Mouse (Mus musculus): ENCODE measurements around the gene Gm973. TPM values are rescaled to one million over a fixed set of nuclear protein-coding genes. Genes with fewer than 3 reads are reported as not detected.

The Gm973 gene
- polyA plus RNA-seq, 1 experiment from 2014 or later = 0.15 TPM

DNA sequence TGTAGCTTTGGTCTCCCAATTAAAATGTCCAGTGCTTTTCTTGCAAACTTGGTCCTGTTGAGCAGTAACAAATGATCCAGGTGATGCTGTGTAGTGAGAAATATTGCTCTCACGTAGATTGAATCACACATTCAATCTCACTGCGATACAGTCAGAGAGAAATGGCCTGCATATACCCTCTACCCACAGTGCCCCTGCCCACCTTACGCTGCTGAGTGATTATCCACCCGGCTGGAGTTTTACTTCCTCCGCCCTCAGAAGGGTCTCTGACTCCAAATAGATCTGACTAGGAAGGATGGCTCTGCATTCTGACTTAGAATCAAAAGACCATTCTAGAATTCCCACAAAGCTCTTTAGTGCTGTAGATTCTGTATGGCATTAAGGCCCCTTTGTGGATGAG, 32.4 kb downstream of the Gm973 start:
- Histone ChIP-seq H3K27me3 (replicated peaks) (peaks cover 18% of the 10 kb centered on the region), H3K4me1 (replicated peaks) (no peaks in the 10 kb centered on the region), H3K36me3 (no peaks in the 10 kb centered on the region), H3K4me3 (no peak overlapping the region), H3K9ac (no peak overlapping the region), H3K27ac (ENCODE audit: poor library complexity, severe bottlenecking) (no peak overlapping the region), H3K4me2 (no peak overlapping the region), H3K9me3 (replicated peaks) (no peaks in the 10 kb centered on the region)
- no peak for ATAC-seq (ENCODE audit: insufficient number of reproducible peaks, low FRiP score)
- 91% methylated on average over 5 of the region's 5 CpGs for WGBS

DNA sequence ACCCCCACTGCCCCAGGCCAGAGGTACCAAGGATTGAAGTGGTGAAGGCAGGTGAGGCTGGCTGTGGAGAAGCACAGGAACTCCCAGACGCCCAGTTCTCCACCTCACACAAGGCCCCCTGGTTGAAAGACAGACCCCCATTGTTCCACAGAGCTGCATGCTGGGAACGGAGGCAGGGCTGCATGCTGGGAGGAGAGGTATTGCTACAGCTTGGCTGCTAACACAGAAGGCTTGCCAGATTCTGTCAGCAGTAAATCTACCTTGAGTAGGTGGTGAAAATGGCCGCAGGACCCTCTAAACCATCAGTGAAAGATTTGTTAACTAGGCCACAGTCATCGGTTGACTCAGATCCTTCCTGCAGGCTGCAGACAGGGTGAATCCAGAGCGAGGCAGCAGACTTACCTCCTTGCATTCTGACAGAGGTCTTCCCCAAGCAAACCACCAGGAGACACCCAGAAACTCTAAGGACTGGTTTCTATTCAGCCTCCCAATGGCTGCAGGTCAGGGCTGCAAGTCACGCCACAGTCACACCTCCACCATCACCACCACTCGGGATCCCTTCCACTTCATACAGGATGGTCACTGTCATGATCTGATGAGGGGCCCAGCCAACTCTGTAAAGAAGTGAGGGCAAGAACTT, 33.1 kb downstream of the Gm973 start:
- no peak overlapping the region for H3K4me3 ChIP-seq
- 59% methylated on average over 7 of the region's 7 CpGs for WGBS
- ATAC-seq (ENCODE audit: insufficient number of reproducible peaks, low FRiP score) = no peak
- H3K4me1 ChIP-seq (replicated peaks) = no peaks in the 10 kb centered on the region
- no peak overlapping the region for H3K9ac ChIP-seq
- peaks cover 23% of the 10 kb centered on the region for H3K27me3 ChIP-seq (replicated peaks)
- H3K9me3 ChIP-seq (replicated peaks) = no peaks in the 10 kb centered on the region
- no peak overlapping the region for H3K4me2 ChIP-seq
- no peak overlapping the region for H3K27ac ChIP-seq (ENCODE audit: poor library complexity, severe bottlenecking)
- no peaks in the 10 kb centered on the region for H3K36me3 ChIP-seq

GRCm38 (mm10) chr1:59550227-59550626, 34.2 kb downstream of the Gm973 start:
- Histone ChIP-seq H3K36me3 (no peaks in the 10 kb centered on the region), H3K4me2 (no peak overlapping the region), H3K9ac (no peak overlapping the region), H3K4me3 (no peak overlapping the region), H3K4me1 (replicated peaks) (no peaks in the 10 kb centered on the region), H3K9me3 (replicated peaks) (no peaks in the 10 kb centered on the region), H3K27me3 (replicated peaks) (peaks cover 23% of the 10 kb centered on the region), H3K27ac (ENCODE audit: poor library complexity, severe bottlenecking) (no peak overlapping the region)
- WGBS = 34% methylated on average over 6 of the region's 6 CpGs
- no peak for ATAC-seq (ENCODE audit: insufficient number of reproducible peaks, low FRiP score)

DNA sequence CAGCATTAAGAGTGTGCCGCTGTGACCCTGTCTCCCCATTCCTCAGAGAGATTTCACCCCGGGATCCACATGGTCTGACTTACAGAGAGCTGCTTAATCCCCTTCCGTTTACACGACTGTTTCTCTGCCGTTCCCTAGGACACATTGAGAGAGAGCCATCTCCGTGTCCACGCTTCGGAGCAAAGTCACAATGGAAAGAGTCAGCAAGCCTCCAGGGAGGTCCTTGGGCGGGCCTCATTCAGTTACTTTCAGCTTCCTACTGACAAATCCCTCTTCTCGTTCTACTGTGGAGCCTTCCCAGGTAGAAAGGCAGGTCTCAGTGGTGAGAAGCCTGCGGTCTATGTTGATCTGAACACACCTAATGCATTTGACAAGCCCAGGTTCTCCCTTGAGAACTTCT, 34.9 kb downstream of the Gm973 start:
- Histone ChIP-seq H3K36me3 (no peaks in the 10 kb centered on the region), H3K9ac (no peak overlapping the region), H3K4me2 (no peak overlapping the region), H3K27me3 (replicated peaks) (peaks cover 23% of the 10 kb centered on the region), H3K4me1 (replicated peaks) (no peaks in the 10 kb centered on the region), H3K27ac (ENCODE audit: poor library complexity, severe bottlenecking) (no peak overlapping the region), H3K9me3 (replicated peaks) (no peaks in the 10 kb centered on the region), H3K4me3 (no peak overlapping the region)
- ATAC-seq (ENCODE audit: insufficient number of reproducible peaks, low FRiP score) = no peak
- WGBS = 69% methylated on average over 11 of the region's 11 CpGs

DNA sequence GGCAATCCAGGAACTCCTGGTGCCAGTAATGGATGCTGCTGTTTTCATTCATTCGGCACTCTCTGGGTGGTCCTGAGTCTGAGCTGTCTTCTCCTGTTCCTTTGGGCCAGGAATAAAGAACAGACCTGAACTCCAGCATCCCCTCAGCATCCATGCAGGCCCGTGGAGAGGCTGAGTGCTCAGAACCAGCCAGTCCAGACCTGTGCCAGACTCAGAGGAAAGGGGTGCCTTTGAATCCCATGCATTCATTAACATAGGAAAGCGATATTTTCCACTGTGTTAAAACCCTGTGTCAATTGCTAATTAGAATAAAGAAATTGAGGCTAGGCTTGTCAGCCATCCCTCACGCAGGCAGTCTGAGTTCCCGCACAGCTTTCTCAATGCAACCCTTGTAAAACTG, 37.6 kb downstream of the Gm973 start:
- Histone ChIP-seq H3K9me3 (replicated peaks) (no peaks in the 10 kb centered on the region), H3K4me2 (no peak overlapping the region), H3K27ac (ENCODE audit: poor library complexity, severe bottlenecking) (no peak overlapping the region), H3K27me3 (replicated peaks) (peaks cover 23% of the 10 kb centered on the region), H3K36me3 (no peaks in the 10 kb centered on the region), H3K4me1 (replicated peaks) (no peaks in the 10 kb centered on the region), H3K4me3 (no peak overlapping the region), H3K9ac (no peak overlapping the region)
- no peak for ATAC-seq (ENCODE audit: insufficient number of reproducible peaks, low FRiP score)
- WGBS = 60% methylated on average over 5 of the region's 5 CpGs

GRCm38 (mm10) chr1:59563581-59563980, 47.5 kb downstream of the Gm973 start:
- Histone ChIP-seq H3K27me3 (replicated peaks) (peaks cover 11% of the 10 kb centered on the region; the same call in 1 of the 2 replicates), H3K9ac (no peak overlapping the region), H3K36me3 (no peaks in the 10 kb centered on the region), H3K4me1 (replicated peaks) (no peaks in the 10 kb centered on the region), H3K9me3 (replicated peaks) (0 out of 2 replicates have a peak, but pooled peaks cover 4% of the 10 kb centered on the region), H3K4me3 (no peak overlapping the region), H3K27ac (ENCODE audit: poor library complexity, severe bottlenecking) (no peak overlapping the region), H3K4me2 (no peak overlapping the region)
- no peak for ATAC-seq (ENCODE audit: insufficient number of reproducible peaks, low FRiP score)
- 72% methylated on average over 2 of the region's 2 CpGs for WGBS

DNA sequence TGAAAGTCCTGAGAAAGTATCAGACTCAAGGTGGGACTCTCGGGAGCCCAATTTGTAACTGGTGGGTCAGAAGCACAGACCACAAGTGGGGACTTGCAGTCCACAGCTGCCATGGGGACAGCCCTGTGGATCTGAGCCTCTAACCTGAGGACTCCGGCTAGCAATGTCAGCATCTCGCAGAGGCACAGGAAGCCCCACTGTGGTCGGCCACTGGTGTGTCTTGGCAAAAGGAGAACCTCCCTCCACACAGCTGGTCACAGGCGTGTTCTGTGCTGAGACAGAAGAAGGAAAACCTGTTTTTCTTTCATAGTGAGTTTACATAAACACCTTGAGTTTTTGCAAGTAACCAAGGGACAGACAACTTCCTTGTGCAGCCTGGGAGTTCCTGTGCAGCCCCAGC, 49.7 kb downstream of the Gm973 start:
- no peaks in the 10 kb centered on the region for H3K4me1 ChIP-seq (replicated peaks)
- H3K36me3 ChIP-seq = no peaks in the 10 kb centered on the region
- H3K9me3 ChIP-seq (replicated peaks) = 0 out of 2 replicates have a peak, but pooled peaks cover 4% of the 10 kb centered on the region
- no peak overlapping the region for H3K4me3 ChIP-seq
- no peak overlapping the region for H3K4me2 ChIP-seq
- H3K27ac ChIP-seq (ENCODE audit: poor library complexity, severe bottlenecking) = no peak overlapping the region
- no peak for ATAC-seq (ENCODE audit: insufficient number of reproducible peaks, low FRiP score)
- 79% methylated on average over 5 of the region's 5 CpGs for WGBS
- H3K27me3 ChIP-seq (replicated peaks) = peaks cover 11% of the 10 kb centered on the region; the same call in 1 of the 2 replicates
- no peak overlapping the region for H3K9ac ChIP-seq

DNA sequence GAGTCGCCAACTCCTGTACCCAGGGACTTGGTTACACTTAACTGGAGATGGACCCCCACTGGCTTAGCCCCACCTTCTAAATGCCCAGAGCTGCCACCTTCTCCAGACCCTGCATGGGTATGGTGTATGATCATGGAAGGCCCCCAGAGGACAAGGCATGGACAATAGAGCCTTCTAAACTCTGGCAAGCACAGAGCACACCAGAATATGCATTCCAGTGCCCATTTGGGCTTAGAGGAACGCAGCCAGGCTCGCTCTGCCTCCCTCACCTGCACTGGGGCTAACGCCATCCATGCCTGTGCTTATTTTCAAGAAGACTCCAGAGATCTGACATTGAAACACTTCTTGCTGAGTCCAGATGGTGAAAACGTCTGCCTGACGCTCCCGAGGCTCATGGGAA, 50.2 kb downstream of the Gm973 start:
- 0 out of 2 replicates have a peak, but pooled peaks cover 4% of the 10 kb centered on the region for H3K9me3 ChIP-seq (replicated peaks)
- H3K27ac ChIP-seq (ENCODE audit: poor library complexity, severe bottlenecking) = no peak overlapping the region
- no peak overlapping the region for H3K4me3 ChIP-seq
- no peak overlapping the region for H3K9ac ChIP-seq
- H3K27me3 ChIP-seq (replicated peaks) = peaks cover 11% of the 10 kb centered on the region; the same call in 1 of the 2 replicates
- WGBS = 68% methylated on average over 7 of the region's 7 CpGs
- H3K4me1 ChIP-seq (replicated peaks) = no peaks in the 10 kb centered on the region
- no peak overlapping the region for H3K4me2 ChIP-seq
- ATAC-seq (ENCODE audit: insufficient number of reproducible peaks, low FRiP score) = no peak
- no peaks in the 10 kb centered on the region for H3K36me3 ChIP-seq

- peaks cover 11% of the 10 kb centered on the region; the same call in 1 of the 2 replicates for H3K27me3 ChIP-seq (replicated peaks)
- 67% methylated on average over 6 of the region's 6 CpGs for WGBS
- ATAC-seq (ENCODE audit: insufficient number of reproducible peaks, low FRiP score) = no peak
- H3K27ac ChIP-seq (ENCODE audit: poor library complexity, severe bottlenecking) = no peak overlapping the region
- H3K4me3 ChIP-seq = no peak overlapping the region
- no peak overlapping the region for H3K9ac ChIP-seq
- 0 out of 2 replicates have a peak, but pooled peaks cover 4% of the 10 kb centered on the region for H3K9me3 ChIP-seq (replicated peaks)
- H3K36me3 ChIP-seq = no peaks in the 10 kb centered on the region
- H3K4me1 ChIP-seq (replicated peaks) = no peaks in the 10 kb centered on the region
- no peak overlapping the region for H3K4me2 ChIP-seq
Observed at GRCm38 (mm10) chr1:59566926-59567325, 50.9 kb downstream of the Gm973 start.

DNA sequence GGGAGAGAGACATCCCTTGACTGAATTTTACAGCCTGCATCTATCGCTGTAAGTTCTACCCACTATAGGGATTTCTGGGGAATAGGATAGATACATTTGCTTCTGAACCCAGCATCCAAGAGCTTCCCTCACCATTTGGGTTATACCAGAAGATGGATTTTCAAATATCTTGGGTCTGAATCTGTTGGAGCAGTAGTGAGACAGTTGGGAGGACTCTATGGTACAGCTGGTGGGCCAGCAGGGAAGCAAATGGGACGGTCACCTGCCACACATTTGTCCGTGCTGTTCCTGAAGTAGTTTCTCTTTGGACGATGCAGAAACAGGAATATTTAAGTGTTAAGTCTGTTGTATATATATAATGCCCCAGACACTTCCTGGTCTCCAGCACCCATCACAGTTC, 51.5 kb downstream of the Gm973 start:
- no peak for ATAC-seq (ENCODE audit: insufficient number of reproducible peaks, low FRiP score)
- Histone ChIP-seq H3K4me2 (no peak overlapping the region), H3K27ac (ENCODE audit: poor library complexity, severe bottlenecking) (no peak overlapping the region), H3K4me1 (replicated peaks) (no peaks in the 10 kb centered on the region), H3K9me3 (replicated peaks) (0 out of 2 replicates have a peak, but pooled peaks cover 4% of the 10 kb centered on the region), H3K36me3 (no peaks in the 10 kb centered on the region), H3K4me3 (no peak overlapping the region), H3K9ac (no peak overlapping the region), H3K27me3 (replicated peaks) (peaks cover 11% of the 10 kb centered on the region; the same call in 1 of the 2 replicates)
- 82% methylated on average over 4 of the region's 4 CpGs for whole genome bisulfite sequencing

DNA sequence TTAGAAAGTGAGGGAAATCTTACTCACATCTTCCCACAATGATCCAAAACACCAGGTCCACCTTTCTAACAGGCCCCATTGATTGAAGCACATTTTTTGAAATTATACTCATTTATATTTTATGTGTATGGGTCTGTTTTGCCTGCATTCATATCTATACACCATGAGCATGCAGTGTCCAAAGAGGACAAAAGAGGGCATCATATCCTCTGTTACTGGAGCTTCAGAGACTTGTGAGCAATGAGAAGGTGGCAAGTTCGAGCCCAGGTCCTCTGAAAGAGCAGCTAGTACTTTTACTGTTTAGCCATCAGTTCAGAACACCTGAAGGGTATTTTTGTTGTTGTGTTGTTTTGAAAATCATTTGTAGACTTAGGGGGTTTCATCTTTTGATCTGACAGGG, 52.2 kb downstream of the Gm973 start:
- no peak overlapping the region for H3K4me2 ChIP-seq
- no peak overlapping the region for H3K27ac ChIP-seq (ENCODE audit: poor library complexity, severe bottlenecking)
- H3K9me3 ChIP-seq (replicated peaks) = 0 out of 2 replicates have a peak, but pooled peaks cover 1% of the 10 kb centered on the region
- 74% methylated on average over 1 of the region's 1 CpGs for WGBS
- no peak for ATAC-seq (ENCODE audit: insufficient number of reproducible peaks, low FRiP score)
- H3K4me1 ChIP-seq (replicated peaks) = no peaks in the 10 kb centered on the region
- H3K36me3 ChIP-seq = no peaks in the 10 kb centered on the region
- H3K9ac ChIP-seq = no peak overlapping the region
- peaks cover 11% of the 10 kb centered on the region; the same call in 1 of the 2 replicates for H3K27me3 ChIP-seq (replicated peaks)
- H3K4me3 ChIP-seq = no peak overlapping the region

GRCm38 (mm10) chr1:59569301-59569700, 53.2 kb downstream of the Gm973 start:
- no peak overlapping the region for H3K4me2 ChIP-seq
- no peak overlapping the region for H3K9ac ChIP-seq
- 83% methylated on average over 5 of the region's 5 CpGs for WGBS
- H3K36me3 ChIP-seq = no peaks in the 10 kb centered on the region
- H3K27ac ChIP-seq (ENCODE audit: poor library complexity, severe bottlenecking) = no peak overlapping the region
- peaks cover 11% of the 10 kb centered on the region; the same call in 1 of the 2 replicates for H3K27me3 ChIP-seq (replicated peaks)
- H3K4me3 ChIP-seq = no peak overlapping the region
- no peaks in the 10 kb centered on the region for H3K9me3 ChIP-seq (replicated peaks)
- no peak for ATAC-seq (ENCODE audit: insufficient number of reproducible peaks, low FRiP score)
- H3K4me1 ChIP-seq (replicated peaks) = no peaks in the 10 kb centered on the region
